Mouse (Mus musculus): ENCODE measurements around the gene Gsk3a. TPM values are rescaled to one million over a fixed set of nuclear protein-coding genes. Genes with fewer than 3 reads are reported as not detected.
A peak's percentile ranks its signal among the peaks of the same experiment; 100 is the strongest.

The Gsk3a gene
- polyA plus RNA-seq, 1 experiment = 77.3 TPM

DNA sequence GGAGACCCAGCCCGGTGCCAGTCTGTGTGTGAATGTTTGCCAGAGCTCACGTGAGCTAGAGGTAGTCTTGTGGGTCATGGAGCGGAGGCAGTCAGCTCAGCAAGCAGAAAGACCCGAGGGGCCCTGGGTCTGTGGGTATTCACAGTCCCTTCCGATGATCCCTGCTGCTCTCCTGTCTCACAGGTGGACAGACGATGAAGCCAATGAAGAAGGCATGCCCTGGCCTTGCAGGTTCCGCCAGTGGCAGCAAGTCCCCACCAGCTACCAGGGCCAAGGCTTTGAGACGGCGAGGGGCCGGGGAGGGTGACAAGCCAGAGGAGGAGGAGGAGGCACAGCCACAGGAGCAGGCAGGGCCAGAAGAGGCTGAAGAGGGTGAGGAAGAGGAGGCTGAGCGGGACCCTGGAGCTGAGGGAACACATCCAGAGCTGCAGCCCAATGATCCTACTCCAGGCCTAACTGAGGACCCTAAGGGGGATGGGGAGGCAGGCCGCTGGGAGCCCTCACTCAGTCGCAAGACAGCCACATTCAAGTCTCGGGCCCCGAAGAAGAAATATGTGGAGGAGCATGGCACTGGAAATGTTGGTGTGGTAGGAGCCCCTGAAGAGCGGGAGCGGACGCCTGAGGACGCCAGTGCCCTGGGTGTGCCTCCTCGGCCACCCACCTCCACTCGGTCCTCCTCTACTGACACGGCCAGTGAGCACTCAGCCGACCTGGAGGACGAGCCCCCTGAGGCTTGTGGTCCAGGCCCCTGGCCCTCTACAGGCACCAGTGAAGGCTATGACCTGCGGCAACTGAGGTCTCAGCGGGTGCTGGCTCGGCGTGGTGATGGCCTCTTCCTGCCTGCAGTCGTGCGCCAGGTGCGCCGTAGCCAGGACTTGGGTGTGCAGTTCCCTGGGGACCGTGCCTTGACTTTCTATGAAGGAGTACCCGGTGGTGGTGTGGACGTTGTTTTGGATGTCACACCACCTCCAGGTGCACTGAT is 33.3 kb upstream of the Gsk3a start:
- peak overlapping the region; percentile 9; the same call in 1 of the 2 replicates for H3K4me3 ChIP-seq (ENCODE audit: low read depth, low read length)
- no peaks in the 10 kb centered on the region for H3K36me3 ChIP-seq (ENCODE audit: control insufficient read depth, insufficient read depth, low read length, poor library complexity, severe bottlenecking)
- TF ChIP-seq EP300 (IDR thresholded peaks at IDR 0.05; ENCODE audit: insufficient read depth, low read depth, low read length) (0 out of 2 replicates have a peak, but pooled peaks have one; percentile 10), POLR2A (IDR thresholded peaks at IDR 0.05; ENCODE audit: insufficient read depth, low read length) (no peak)
- H3K27ac ChIP-seq (ENCODE audit: insufficient read depth, low read length) = no peak overlapping the region
- no peaks in the 10 kb centered on the region for H3K27me3 ChIP-seq (ENCODE audit: control insufficient read depth, insufficient read depth, low read length, poor library complexity, severe bottlenecking)
- peaks cover 8% of the 10 kb centered on the region for H3K4me1 ChIP-seq (ENCODE audit: control insufficient read depth, insufficient read depth, low read length)
- H3K9ac ChIP-seq (ENCODE audit: low read depth, poor library complexity, severe bottlenecking) = peak overlapping the region; percentile 14; the same call in 1 of the 2 replicates
- no peaks in the 10 kb centered on the region for H3K9me3 ChIP-seq (replicated peaks; ENCODE audit: control insufficient read depth, insufficient read depth, low read length, poor library complexity, severe bottlenecking)

DNA sequence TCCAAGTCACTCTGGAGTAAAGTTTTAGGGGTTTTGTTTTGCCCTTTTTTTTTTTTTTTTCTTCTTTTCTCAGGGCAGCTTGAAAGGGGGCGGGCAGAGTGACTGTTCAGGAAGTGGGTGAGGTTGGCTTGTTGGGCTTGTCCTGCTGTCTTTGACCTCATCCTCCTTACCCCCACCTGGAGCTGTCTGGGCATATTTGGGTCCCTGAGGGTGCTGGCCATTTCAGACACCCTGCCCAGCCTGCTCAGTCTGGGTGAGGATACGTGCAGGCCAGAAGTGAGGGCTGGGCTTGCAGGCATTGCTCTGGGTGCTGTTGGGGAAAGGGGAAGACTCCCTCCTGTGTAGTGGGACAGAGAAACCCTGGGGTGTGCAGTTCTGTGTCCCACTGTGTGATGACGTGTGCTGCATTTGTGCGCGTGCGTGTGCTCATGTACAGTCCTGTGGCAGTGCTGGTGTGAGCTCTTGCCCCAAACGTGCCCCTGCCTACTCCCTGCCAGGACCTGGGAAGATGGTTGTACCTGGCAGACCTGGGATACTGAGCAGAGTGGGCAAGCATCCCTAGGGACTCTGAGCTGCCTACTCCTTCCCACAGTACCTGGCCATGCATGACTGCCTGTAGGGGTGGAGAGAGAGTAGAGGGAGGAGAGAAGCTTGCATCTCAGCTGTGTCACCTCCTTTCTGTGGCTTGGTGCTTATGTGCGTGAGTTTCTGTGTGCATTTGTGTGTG is 32.1 kb upstream of the Gsk3a start:
- no peak overlapping the region for H3K4me3 ChIP-seq (ENCODE audit: low read depth, low read length)
- H3K27ac ChIP-seq (ENCODE audit: insufficient read depth, low read length) = no peak overlapping the region
- no peaks in the 10 kb centered on the region for H3K27me3 ChIP-seq (ENCODE audit: control insufficient read depth, insufficient read depth, low read length, poor library complexity, severe bottlenecking)
- no peaks in the 10 kb centered on the region for H3K9me3 ChIP-seq (replicated peaks; ENCODE audit: control insufficient read depth, insufficient read depth, low read length, poor library complexity, severe bottlenecking)
- peak overlapping the region; percentile 82; the same call in 1 of the 2 replicates for H3K9ac ChIP-seq (ENCODE audit: low read depth, poor library complexity, severe bottlenecking)
- no peaks in the 10 kb centered on the region for H3K36me3 ChIP-seq (ENCODE audit: control insufficient read depth, insufficient read depth, low read length, poor library complexity, severe bottlenecking)
- peaks cover 4% of the 10 kb centered on the region for H3K4me1 ChIP-seq (ENCODE audit: control insufficient read depth, insufficient read depth, low read length)
- TF ChIP-seq EP300 (IDR thresholded peaks at IDR 0.05; ENCODE audit: insufficient read depth, low read depth, low read length) = no peak
- no peak for TF ChIP-seq CTCF (IDR thresholded peaks at IDR 0.05; ENCODE audit: low read depth, low read length)
- no peak for TF ChIP-seq POLR2A (IDR thresholded peaks at IDR 0.05; ENCODE audit: insufficient read depth, low read length)

DNA sequence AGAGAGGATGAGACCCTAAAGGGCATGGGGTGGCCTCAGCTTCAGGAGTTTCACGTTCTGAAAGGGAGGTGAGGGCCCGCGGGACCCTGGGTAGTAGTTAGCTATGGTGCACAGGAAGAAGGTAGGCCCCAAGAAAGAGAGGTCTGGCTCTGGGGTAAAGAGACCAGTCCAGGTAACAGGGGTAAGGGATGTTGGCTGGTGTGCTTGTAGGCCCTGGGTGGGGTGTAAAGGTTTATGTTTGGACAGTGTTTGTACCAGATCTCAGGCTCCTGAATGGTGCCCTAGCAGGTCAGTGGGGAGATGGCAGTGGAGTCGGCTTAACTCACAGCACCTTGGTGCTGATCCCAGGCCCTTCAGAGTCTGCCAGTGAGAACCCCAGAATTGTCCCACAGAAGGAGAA is 31.4 kb upstream of the Gsk3a start:
- peaks cover 4% of the 10 kb centered on the region for H3K4me1 ChIP-seq (ENCODE audit: control insufficient read depth, insufficient read depth, low read length)
- H3K9ac ChIP-seq (ENCODE audit: low read depth, poor library complexity, severe bottlenecking) = peak overlapping the region; percentile 82

DNA sequence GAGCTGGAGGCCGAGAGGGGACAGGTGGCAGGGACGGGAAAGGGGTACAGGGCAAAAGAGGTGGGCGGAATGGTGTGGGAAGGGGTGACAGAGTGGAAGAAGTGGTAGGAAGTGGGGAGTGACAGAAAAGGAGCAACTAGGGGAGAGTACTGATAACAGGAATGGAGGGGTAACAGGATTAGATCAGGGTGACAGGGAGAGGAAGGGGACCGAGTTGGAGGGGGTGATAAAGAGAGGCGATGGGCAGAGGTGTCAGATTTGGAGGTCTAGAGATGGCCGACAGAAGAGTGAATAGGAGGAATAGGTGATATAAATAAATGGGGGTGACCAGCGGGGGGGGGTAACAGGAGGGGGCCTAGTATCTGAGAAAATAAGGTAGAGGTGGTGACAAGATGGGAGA is 30.9 kb upstream of the Gsk3a start:
- H3K4me1 ChIP-seq (ENCODE audit: control insufficient read depth, insufficient read depth, low read length) = peaks cover 4% of the 10 kb centered on the region
- peak overlapping the region; percentile 78 for H3K4me3 ChIP-seq (ENCODE audit: low read depth, low read length)
- no peaks in the 10 kb centered on the region for H3K36me3 ChIP-seq (ENCODE audit: control insufficient read depth, insufficient read depth, low read length, poor library complexity, severe bottlenecking)
- H3K27ac ChIP-seq (ENCODE audit: insufficient read depth, low read length) = peak overlapping the region; percentile 10; the same call in 1 of the 2 replicates
- TF ChIP-seq CTCF (IDR thresholded peaks at IDR 0.05; ENCODE audit: low read depth, low read length) = no peak
- TF ChIP-seq EP300 (IDR thresholded peaks at IDR 0.05; ENCODE audit: insufficient read depth, low read depth, low read length) = no peak
- no peak for TF ChIP-seq POLR2A (IDR thresholded peaks at IDR 0.05; ENCODE audit: insufficient read depth, low read length)
- peak overlapping the region; percentile 82 for H3K9ac ChIP-seq (ENCODE audit: low read depth, poor library complexity, severe bottlenecking)
- no peaks in the 10 kb centered on the region for H3K27me3 ChIP-seq (ENCODE audit: control insufficient read depth, insufficient read depth, low read length, poor library complexity, severe bottlenecking)
- H3K9me3 ChIP-seq (replicated peaks; ENCODE audit: control insufficient read depth, insufficient read depth, low read length, poor library complexity, severe bottlenecking) = no peaks in the 10 kb centered on the region

More for the DNA sequence above, 31.4 kb upstream of the Gsk3a start:
- Histone ChIP-seq H3K9me3 (replicated peaks; ENCODE audit: control insufficient read depth, insufficient read depth, low read length, poor library complexity, severe bottlenecking) (no peaks in the 10 kb centered on the region), H3K27ac (ENCODE audit: insufficient read depth, low read length) (no peak overlapping the region), H3K27me3 (ENCODE audit: control insufficient read depth, insufficient read depth, low read length, poor library complexity, severe bottlenecking) (no peaks in the 10 kb centered on the region), H3K4me3 (ENCODE audit: low read depth, low read length) (peak overlapping the region; percentile 78), H3K36me3 (ENCODE audit: control insufficient read depth, insufficient read depth, low read length, poor library complexity, severe bottlenecking) (no peaks in the 10 kb centered on the region)
- TF ChIP-seq CTCF (IDR thresholded peaks at IDR 0.05; ENCODE audit: low read depth, low read length) (no peak), EP300 (IDR thresholded peaks at IDR 0.05; ENCODE audit: insufficient read depth, low read depth, low read length) (no peak), POLR2A (IDR thresholded peaks at IDR 0.05; ENCODE audit: insufficient read depth, low read length) (no peak)

DNA sequence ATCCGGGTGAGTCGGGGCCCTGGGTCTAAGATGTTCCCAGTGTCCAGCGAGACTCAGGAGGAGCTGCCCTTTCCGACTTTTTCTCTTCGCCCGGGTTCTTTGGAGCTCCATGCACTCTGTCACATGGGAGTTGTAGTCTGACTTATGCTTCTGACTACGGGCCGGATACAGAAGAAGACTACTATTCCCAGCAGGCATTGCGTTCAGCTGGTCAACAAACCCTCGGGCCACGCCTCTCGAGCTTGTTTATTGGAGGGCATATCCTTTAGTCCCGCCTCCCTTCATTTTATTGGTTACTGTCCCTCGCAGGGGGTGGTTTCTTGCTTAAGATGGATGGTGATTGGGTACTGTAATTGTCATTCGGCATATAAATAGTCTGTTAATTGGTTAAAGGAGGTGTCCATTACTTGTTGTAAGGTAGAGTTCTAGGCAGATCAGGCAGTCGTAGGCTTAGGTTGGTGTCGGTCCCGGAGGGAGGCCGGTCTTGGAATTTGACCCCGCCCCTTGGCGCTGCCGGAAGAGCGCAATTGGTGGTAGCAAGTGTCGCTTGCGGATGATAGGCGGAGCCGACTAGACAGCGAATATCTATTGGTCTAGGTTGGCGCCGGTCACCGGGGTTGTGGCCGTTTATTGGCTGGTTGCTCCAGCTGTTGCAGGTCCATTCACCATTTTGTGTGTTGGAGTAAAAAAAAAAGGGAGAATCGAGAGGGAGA is 30.3 kb upstream of the Gsk3a start:
- Histone ChIP-seq H3K27me3 (ENCODE audit: control insufficient read depth, insufficient read depth, low read length, poor library complexity, severe bottlenecking) (no peaks in the 10 kb centered on the region), H3K9me3 (replicated peaks; ENCODE audit: control insufficient read depth, insufficient read depth, low read length, poor library complexity, severe bottlenecking) (no peaks in the 10 kb centered on the region), H3K4me3 (ENCODE audit: low read depth, low read length) (peak overlapping the region; percentile 78), H3K4me1 (ENCODE audit: control insufficient read depth, insufficient read depth, low read length) (peaks cover 4% of the 10 kb centered on the region), H3K27ac (ENCODE audit: insufficient read depth, low read length) (peak overlapping the region; percentile 35), H3K9ac (ENCODE audit: low read depth, poor library complexity, severe bottlenecking) (peak overlapping the region; percentile 86), H3K36me3 (ENCODE audit: control insufficient read depth, insufficient read depth, low read length, poor library complexity, severe bottlenecking) (no peaks in the 10 kb centered on the region)
- TF ChIP-seq EP300 (IDR thresholded peaks at IDR 0.05; ENCODE audit: insufficient read depth, low read depth, low read length) (no peak), POLR2A (IDR thresholded peaks at IDR 0.05; ENCODE audit: insufficient read depth, low read length) (no peak), CTCF (IDR thresholded peaks at IDR 0.05; ENCODE audit: low read depth, low read length) (no peak)
